Mouse (Mus musculus): ENCODE measurements around the gene Agfg2. TPM values are rescaled to one million over a fixed set of nuclear protein-coding genes. Genes with fewer than 3 reads are reported as not detected.

Agfg2 gene
- polyA plus RNA-seq, 1 experiment from 2014 or later = 12.2 TPM

DNA sequence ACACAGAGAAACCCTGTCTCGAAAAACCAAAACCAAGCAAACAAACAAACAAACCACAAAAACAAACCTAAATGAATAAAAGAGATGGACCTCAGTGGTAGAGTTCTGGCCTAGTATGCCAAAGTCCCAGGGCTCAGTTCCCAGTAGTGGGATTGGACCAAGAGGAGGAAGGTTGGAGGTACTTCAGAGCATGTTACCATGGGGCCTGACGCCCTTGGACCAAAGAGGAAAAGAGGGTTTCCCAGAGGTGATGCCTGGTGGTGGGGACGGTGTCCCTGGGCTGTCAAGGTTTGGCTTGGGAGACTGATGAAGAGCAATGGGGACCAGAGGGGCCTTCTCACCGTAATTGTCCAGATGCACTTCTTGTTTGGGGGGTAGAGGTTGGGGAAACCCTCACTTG, 74.5 kb downstream of the Agfg2 start:
- Histone ChIP-seq H3K4me3 (ENCODE audit: low read depth, low read length) (peak overlapping the region; percentile 42), H3K9me3 (ENCODE audit: low read depth, low read length) (no peaks in the 10 kb centered on the region), H3K9ac (peak overlapping the region; percentile 56), H3K4me2 (peak overlapping the region; percentile 70), H3K27ac (ENCODE audit: low read depth) (peak overlapping the region; percentile 96), H3K36me3 (ENCODE audit: insufficient read depth) (peaks cover 30% of the 10 kb centered on the region), H3K27me3 (ENCODE audit: insufficient read depth, low read length) (no peaks in the 10 kb centered on the region), H3K4me1 (ENCODE audit: insufficient read depth) (peaks cover 35% of the 10 kb centered on the region)
- DNase-seq (no peak), ATAC-seq (ENCODE audit: insufficient read depth) (no peak)
- whole genome bisulfite sequencing = 40% methylated on average over 4 of the region's 4 CpGs
- no peak for TF ChIP-seq CTCF (IDR thresholded peaks at IDR 0.05; ENCODE audit: low read depth)

DNA sequence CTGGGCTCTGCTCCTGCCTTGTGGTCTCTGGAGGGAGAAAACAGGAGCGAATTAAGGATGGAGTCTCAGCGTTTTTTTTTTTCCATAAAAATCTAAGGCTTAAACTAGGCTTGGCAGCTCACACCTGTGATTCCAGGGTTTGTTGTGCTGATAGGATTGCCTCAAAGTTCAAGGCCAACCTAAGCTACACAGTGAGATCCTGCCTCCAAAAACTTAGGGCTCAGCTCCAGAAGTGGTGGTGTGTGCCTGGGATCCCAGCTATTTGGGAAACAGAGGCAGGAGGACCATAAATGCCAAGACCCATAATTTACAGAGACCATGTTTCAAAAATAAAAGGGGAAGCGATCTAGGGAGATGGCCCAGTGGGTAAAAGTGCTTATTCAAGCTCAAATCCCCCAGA, 75.2 kb downstream of the Agfg2 start:
- Histone ChIP-seq H3K27me3 (ENCODE audit: insufficient read depth, low read length) (no peaks in the 10 kb centered on the region), H3K9ac (no peak overlapping the region), H3K27ac (ENCODE audit: low read depth) (no peak overlapping the region), H3K9me3 (ENCODE audit: low read depth, low read length) (no peaks in the 10 kb centered on the region), H3K4me1 (ENCODE audit: insufficient read depth) (peaks cover 35% of the 10 kb centered on the region), H3K4me2 (peak overlapping the region; percentile 70), H3K4me3 (ENCODE audit: low read depth, low read length) (peak overlapping the region; percentile 42), H3K36me3 (ENCODE audit: insufficient read depth) (peaks cover 36% of the 10 kb centered on the region)
- no peak for ATAC-seq (ENCODE audit: insufficient read depth)
- TF ChIP-seq CTCF (IDR thresholded peaks at IDR 0.05; ENCODE audit: low read depth) = no peak
- no peak for DNase-seq
- WGBS = 63% methylated on average over 3 of the region's 3 CpGs

DNA sequence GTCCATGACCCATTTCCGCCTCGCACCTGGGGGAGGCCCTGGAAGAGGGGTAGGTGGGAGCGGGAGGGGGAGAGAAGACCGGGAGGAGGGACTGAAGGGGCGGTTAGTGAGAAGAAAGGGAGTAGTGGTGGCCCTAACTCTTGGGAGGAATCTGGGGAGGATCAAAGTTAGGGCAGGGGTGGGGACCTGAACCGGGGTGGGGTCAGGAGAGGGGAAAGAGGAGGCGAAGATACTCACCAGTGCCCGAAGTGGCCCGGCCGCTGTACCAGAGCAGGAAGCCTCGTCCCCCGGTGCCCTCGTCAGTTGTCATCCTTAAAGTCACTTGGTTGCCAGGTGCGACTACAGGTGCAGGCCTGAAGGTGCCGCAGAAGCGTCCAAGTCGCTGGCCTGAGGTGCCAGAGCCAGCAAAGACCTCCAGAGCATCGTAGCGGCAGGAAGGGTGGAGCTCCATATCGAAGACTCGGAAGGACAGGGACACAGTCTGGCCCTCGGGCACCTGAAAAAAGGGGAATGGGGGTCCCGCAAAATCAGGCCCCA, 75.8 kb downstream of the Agfg2 start:
- DNase-seq (no peak), ATAC-seq (ENCODE audit: insufficient read depth) (no peak)
- no peak overlapping the region for H3K27ac ChIP-seq (ENCODE audit: low read depth)
- H3K36me3 ChIP-seq (ENCODE audit: insufficient read depth) = peaks cover 40% of the 10 kb centered on the region
- peak overlapping the region; percentile 14 for H3K4me3 ChIP-seq (ENCODE audit: low read depth, low read length)
- WGBS = 21% methylated on average over 23 of the region's 23 CpGs
- peak overlapping the region; percentile 48 for H3K9ac ChIP-seq
- peak overlapping the region; percentile 70 for H3K4me2 ChIP-seq
- peaks cover 35% of the 10 kb centered on the region for H3K4me1 ChIP-seq (ENCODE audit: insufficient read depth)
- no peaks in the 10 kb centered on the region for H3K27me3 ChIP-seq (ENCODE audit: insufficient read depth, low read length)
- peak; percentile 41 for TF ChIP-seq CTCF (IDR thresholded peaks at IDR 0.05; ENCODE audit: low read depth)
- no peaks in the 10 kb centered on the region for H3K9me3 ChIP-seq (ENCODE audit: low read depth, low read length)

DNA sequence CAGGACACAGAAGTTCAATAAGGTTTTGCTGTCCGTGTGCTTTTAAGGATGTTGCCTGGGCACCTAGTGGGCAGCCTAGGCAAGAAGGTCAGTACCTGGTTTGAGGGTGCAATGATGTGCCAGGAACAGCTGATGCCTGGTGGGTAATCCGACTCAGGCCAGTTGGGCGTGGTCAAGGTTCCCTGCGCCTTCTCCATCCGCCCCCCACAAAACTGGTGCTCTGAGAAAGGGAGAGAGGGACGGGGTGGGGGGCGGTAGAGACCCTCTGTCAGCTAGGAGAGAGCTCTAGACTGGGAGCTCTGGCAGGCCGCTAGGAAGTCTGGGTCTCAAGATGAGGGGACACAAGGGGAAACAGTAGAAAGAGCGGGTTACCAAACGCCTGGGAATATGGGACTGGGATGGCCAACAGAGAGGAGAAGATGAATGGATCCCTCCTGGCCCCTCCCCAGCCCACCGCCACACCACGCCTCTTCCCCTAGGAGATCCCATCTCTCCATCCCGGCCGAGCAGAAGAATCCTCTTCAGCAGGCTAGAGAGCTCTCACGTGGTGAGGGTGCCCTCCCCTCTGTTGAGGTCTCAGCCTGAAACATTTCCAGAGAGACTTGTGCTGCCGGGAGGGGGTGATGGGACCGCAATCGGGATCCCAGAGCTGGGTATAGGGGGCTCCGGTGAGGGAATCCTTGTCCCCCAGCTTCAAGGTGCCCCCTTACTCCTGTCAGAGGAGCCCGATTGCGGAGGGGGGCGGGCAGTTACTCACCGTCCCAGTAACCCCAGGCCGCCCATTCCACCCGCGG, 76.5 kb downstream of the Agfg2 start:
- DNase-seq = peak; percentile 37
- H3K4me1 ChIP-seq (ENCODE audit: insufficient read depth) = peaks cover 35% of the 10 kb centered on the region
- H3K27ac ChIP-seq (ENCODE audit: low read depth) = no peak overlapping the region

DNA sequence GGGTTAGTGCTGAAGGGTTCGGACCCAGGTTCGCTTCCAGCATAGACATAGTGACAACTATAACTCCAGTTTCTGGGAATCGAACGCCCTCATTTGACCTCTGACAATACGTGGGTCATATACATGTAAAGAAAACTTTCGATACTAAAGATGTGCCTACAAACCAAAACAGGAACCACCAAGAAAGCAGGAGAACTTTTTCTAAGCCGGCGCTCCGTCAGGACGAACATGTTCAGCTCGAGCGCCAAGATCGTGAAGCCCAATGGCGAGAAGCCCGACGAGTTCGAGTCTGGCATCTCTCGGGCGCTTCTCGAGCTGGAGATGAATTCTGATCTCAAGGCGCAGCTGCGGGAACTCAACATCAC, 83.2 kb downstream of the Agfg2 start:
- peaks cover 5% of the 10 kb centered on the region; the same call in 1 of the 2 replicates for H3K4me1 ChIP-seq (ENCODE audit: insufficient read depth)
- peak overlapping the region; percentile 81 for H3K27ac ChIP-seq (ENCODE audit: low read depth)
- peak overlapping the region; percentile 82 for H3K4me2 ChIP-seq
- under 1% methylated on average over 22 of the region's 22 CpGs for WGBS
- peak overlapping the region; percentile 61 for H3K9ac ChIP-seq
- no peak for TF ChIP-seq CTCF (IDR thresholded peaks at IDR 0.05; ENCODE audit: low read depth)
- H3K36me3 ChIP-seq (ENCODE audit: insufficient read depth) = peaks cover 27% of the 10 kb centered on the region
- ATAC-seq (ENCODE audit: insufficient read depth) = no peak
- H3K27me3 ChIP-seq (ENCODE audit: insufficient read depth, low read length) = no peaks in the 10 kb centered on the region
- H3K9me3 ChIP-seq (ENCODE audit: low read depth, low read length) = no peaks in the 10 kb centered on the region
- peak; percentile 76 for DNase-seq
- peak overlapping the region; percentile 66 for H3K4me3 ChIP-seq (ENCODE audit: low read depth, low read length)

More for the DNA sequence above, 76.5 kb downstream of the Agfg2 start:
- no peak for ATAC-seq (ENCODE audit: insufficient read depth)
- Histone ChIP-seq H3K4me3 (ENCODE audit: low read depth, low read length) (peak overlapping the region; percentile 14), H3K9me3 (ENCODE audit: low read depth, low read length) (no peaks in the 10 kb centered on the region), H3K36me3 (ENCODE audit: insufficient read depth) (peaks cover 40% of the 10 kb centered on the region), H3K9ac (peak overlapping the region; percentile 48), H3K4me2 (peak overlapping the region; percentile 70), H3K27me3 (ENCODE audit: insufficient read depth, low read length) (no peaks in the 10 kb centered on the region)
- 24% methylated on average over 26 of the region's 26 CpGs for WGBS
- TF ChIP-seq CTCF (IDR thresholded peaks at IDR 0.05; ENCODE audit: low read depth) = no peak

DNA sequence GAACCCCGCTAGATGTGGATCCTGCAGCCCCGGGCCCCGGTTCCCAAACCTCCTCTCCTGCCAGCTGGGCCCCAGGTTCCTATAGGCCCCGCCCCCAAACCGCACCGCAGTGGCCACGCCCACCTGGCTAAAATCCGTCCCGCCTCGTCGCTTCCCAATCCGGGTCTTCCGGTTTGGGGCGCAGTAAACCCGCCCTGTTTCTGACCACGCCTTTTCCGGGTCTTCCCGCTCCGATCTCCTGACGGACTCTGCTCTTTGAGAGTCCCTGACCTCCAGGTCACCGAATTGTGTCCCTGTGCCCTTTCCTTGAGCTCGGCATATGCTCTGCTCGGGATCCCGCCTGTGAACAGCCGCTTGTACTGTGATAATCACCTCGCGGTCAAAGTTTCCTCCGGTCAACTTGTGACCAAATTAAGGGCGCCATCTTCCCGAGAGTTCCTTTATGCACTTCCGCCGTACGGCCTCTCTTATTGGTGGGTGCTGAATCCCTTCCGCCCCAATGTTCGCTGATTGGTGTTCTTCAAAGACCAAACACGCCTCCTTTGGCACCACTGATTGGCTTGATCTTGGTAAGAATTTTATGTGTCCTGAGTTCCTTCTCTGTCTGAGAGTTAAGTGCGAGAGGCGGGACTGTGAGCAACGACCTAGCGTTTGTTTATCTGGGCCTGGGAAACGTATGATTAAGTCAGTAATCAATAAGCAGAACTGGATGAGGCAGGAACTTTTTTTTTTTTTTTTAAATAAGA, 83.7 kb downstream of the Agfg2 start, which contains the start of gene Mospd3:
Gene Mospd3 (minus strand): TSS at position 440 of the 746 bp plus-strand sequence.
- Histone ChIP-seq H3K36me3 (ENCODE audit: insufficient read depth) (peaks cover 23% of the 10 kb centered on the region), H3K9ac (peak within 1 kb of the TSS; percentile 66), H3K27me3 (ENCODE audit: insufficient read depth, low read length) (no peaks in the 10 kb centered on the region), H3K9me3 (ENCODE audit: low read depth, low read length) (no peaks in the 10 kb centered on the region), H3K27ac (ENCODE audit: low read depth) (peak within 1 kb of the TSS; percentile 88), H3K4me2 (peak within 1 kb of the TSS; percentile 82), H3K4me3 (ENCODE audit: low read depth, low read length) (peak within 1 kb of the TSS; percentile 66), H3K4me1 (ENCODE audit: insufficient read depth) (peaks cover 5% of the 10 kb centered on the region; the same call in 1 of the 2 replicates)
- no peak for TF ChIP-seq CTCF (IDR thresholded peaks at IDR 0.05; ENCODE audit: low read depth)
- under 1% methylated on average over 41 of the region's 41 CpGs for WGBS
- DNase-seq = peak; percentile 99
- peak; percentile 95 for ATAC-seq (ENCODE audit: insufficient read depth)

Other genes starting within 250 kb of the Agfg2 start
- 0.18 and 0.24 TPM in 2 replicates for gene Zan, start 207.7 kb downstream of the Agfg2 start, polyA plus RNA-seq (2014; fragmentation: Nextera tagmentation; extraction: Ambion mirVana)
- 54.3 and 58.4 TPM in 2 replicates for gene Pop7, start 182.2 kb downstream of the Agfg2 start, polyA plus RNA-seq (2014; fragmentation: Nextera tagmentation; extraction: Ambion mirVana)
- gene Gigyf1, start 166.2 kb downstream of the Agfg2 start, polyA plus RNA-seq (2014; fragmentation: Nextera tagmentation; extraction: Ambion mirVana) = 11.1 and 11.6 TPM in 2 replicates
- gene Epo, start 151.5 kb downstream of the Agfg2 start, polyA plus RNA-seq (2014; fragmentation: Nextera tagmentation; extraction: Ambion mirVana) = 0.37 and 0.38 TPM in 2 replicates
- gene Gnb2, start 151.2 kb downstream of the Agfg2 start, polyA plus RNA-seq (2014; fragmentation: Nextera tagmentation; extraction: Ambion mirVana) = 411 and 440 TPM in 2 replicates
- 0.26 TPM in 1 of 2 replicates, not detected in the other for gene Actl6b, start 131.2 kb downstream of the Agfg2 start, polyA plus RNA-seq (2014; fragmentation: Nextera tagmentation; extraction: Ambion mirVana)
- 0.31 and 0.47 TPM in 2 replicates for gene Tfr2, start 114.9 kb downstream of the Agfg2 start, polyA plus RNA-seq (2014; fragmentation: Nextera tagmentation; extraction: Ambion mirVana)
- 33.9 and 37.8 TPM in 2 replicates for gene Mospd3, start 83.7 kb downstream of the Agfg2 start, polyA plus RNA-seq (2014; fragmentation: Nextera tagmentation; extraction: Ambion mirVana)
- gene Pcolce, start 70.9 kb downstream of the Agfg2 start, polyA plus RNA-seq (2014; fragmentation: Nextera tagmentation; extraction: Ambion mirVana) = 130 and 148 TPM in 2 replicates
- gene Fbxo24, start 55.7 kb downstream of the Agfg2 start, polyA plus RNA-seq (2014; fragmentation: Nextera tagmentation; extraction: Ambion mirVana) = 0.19 TPM in 1 of 2 replicates, not detected in the other
- gene Lrch4, start 55.6 kb downstream of the Agfg2 start, polyA plus RNA-seq (2014; fragmentation: Nextera tagmentation; extraction: Ambion mirVana) = 32.1 and 40.5 TPM in 2 replicates
- gene Gm20605, start 55.6 kb downstream of the Agfg2 start, polyA plus RNA-seq (2014; fragmentation: Nextera tagmentation; extraction: Ambion mirVana) = 9.2 and 11.7 TPM in 2 replicates
- gene Sap25, start 43.4 kb downstream of the Agfg2 start, polyA plus RNA-seq (2014; fragmentation: Nextera tagmentation; extraction: Ambion mirVana) = 6.4 and 8.1 TPM in 2 replicates
- gene Irs3, start 39.0 kb downstream of the Agfg2 start, polyA plus RNA-seq (2014; fragmentation: Nextera tagmentation; extraction: Ambion mirVana) = 0.08 TPM in 1 of 2 replicates, not detected in the other
- 0.91 and 0.93 TPM in 2 replicates for gene Nyap1, start 56.9 kb upstream of the Agfg2 start, polyA plus RNA-seq (2014; fragmentation: Nextera tagmentation; extraction: Ambion mirVana)
- gene Tsc22d4, start 61.0 kb upstream of the Agfg2 start, polyA plus RNA-seq (2014; fragmentation: Nextera tagmentation; extraction: Ambion mirVana) = 127 TPM in 2 replicates
- gene Ppp1r35, start 94.1 kb upstream of the Agfg2 start, polyA plus RNA-seq (2014; fragmentation: Nextera tagmentation; extraction: Ambion mirVana) = 33.7 and 40.9 TPM in 2 replicates
- gene Mepce, start 102.9 kb upstream of the Agfg2 start, polyA plus RNA-seq (2014; fragmentation: Nextera tagmentation; extraction: Ambion mirVana) = 13.1 and 14.5 TPM in 2 replicates
- gene Zcwpw1, start 103.1 kb upstream of the Agfg2 start, polyA plus RNA-seq (2014; fragmentation: Nextera tagmentation; extraction: Ambion mirVana) = 25.9 and 26.1 TPM in 2 replicates
- gene Pilra, start 151.6 kb upstream of the Agfg2 start, polyA plus RNA-seq (2014; fragmentation: Nextera tagmentation; extraction: Ambion mirVana) = 2.2 and 3.0 TPM in 2 replicates
- gene Pilrb1, start 173.4 kb upstream of the Agfg2 start, polyA plus RNA-seq (2014; fragmentation: Nextera tagmentation; extraction: Ambion mirVana) = 0.41 and 1.1 TPM in 2 replicates
- gene Pilrb2, start 187.1 kb upstream of the Agfg2 start, polyA plus RNA-seq (2014; fragmentation: Nextera tagmentation; extraction: Ambion mirVana) = 0.37 and 0.83 TPM in 2 replicates
- 0.21 and 0.28 TPM in 2 replicates for gene Cyp3a13, start 236.9 kb upstream of the Agfg2 start, polyA plus RNA-seq (2014; fragmentation: Nextera tagmentation; extraction: Ambion mirVana)

Data from lung, embryonic 14.5 days (tissue).